Comparison of ENCODE assay signal across 8 mouse cellular contexts in genomic region chr3:153911882-153912440, GRCm38 (mm10). TPM values are rescaled to one million over a fixed set of nuclear protein-coding genes. Genes with fewer than 3 reads are reported as not detected.
DNase-seq lines count a peak whose midpoint lies in the region; ATAC-seq and TF ChIP-seq lines count a peak whose summit lies in the region.

No protein-coding gene starts in this region.

- peaks cover 28% of the 10 kb centered on the region for H3K4me1 ChIP-seq in embryonic facial prominence, embryonic 15.5 days
- H3K4me1 ChIP-seq in liver, embryonic 11.5 days (replicated peaks; ENCODE audit: control insufficient read depth, insufficient read depth, low read length), result peaks cover 35% of the 10 kb centered on the region

- intact Hi-C loops in gastrocnemius, adult 2 months (cut with DNase I), result loop anchor here (1.0 kb wide), 1 partner anchor 32 kb away; the partner anchor contains the start of gene Acadm

- H3K9me3 ChIP-seq in embryonic facial prominence, embryonic 15.5 days (replicated peaks), result no peaks in the 10 kb centered on the region
- no peaks in the 10 kb centered on the region for H3K9me3 ChIP-seq in liver, embryonic 11.5 days (ENCODE audit: control insufficient read depth, low read length)

- no peaks in the 10 kb centered on the region for H3K27me3 ChIP-seq in embryonic facial prominence, embryonic 15.5 days
- no peaks in the 10 kb centered on the region for H3K27me3 ChIP-seq in liver, embryonic 11.5 days (replicated peaks; ENCODE audit: control insufficient read depth, insufficient read depth, low read length)

- no peak for DNase-seq in gastrocnemius, adult 2 months
- no peak for DNase-seq in gastrocnemius, adult 18-20 months (ENCODE audit: low spot score)
- DNase-seq in 3T3-L1 (ENCODE audit: low read depth, low spot score), result peak; percentile 37
- no peak for DNase-seq in liver, embryonic 11.5 days (ENCODE audit: low spot score)
- no peak for DNase-seq in adrenal gland, adult 8-10 months
- no peak for DNase-seq in gastrocnemius, postnatal 10 days
- DNase-seq in T-cell, adult 2 months (ENCODE audit: low spot score), result no peak

- peak overlapping the region; percentile 74 for H3K4me2 ChIP-seq in embryonic facial prominence, embryonic 15.5 days (replicated peaks)
- peak overlapping the region; percentile 92 for H3K4me2 ChIP-seq in liver, embryonic 11.5 days

- no peak for ATAC-seq in embryonic facial prominence, embryonic 15.5 days (ENCODE audit: insufficient number of reproducible peaks, low FRiP score, low TSS enrichment, low read depth)
- ATAC-seq in liver, embryonic 11.5 days (replicated peaks; ENCODE audit: low FRiP score), result no peak

- peak overlapping the region; percentile 93 for H3K9ac ChIP-seq in embryonic facial prominence, embryonic 15.5 days
- H3K9ac ChIP-seq in liver, embryonic 11.5 days (ENCODE audit: low read depth, low read length), result peak overlapping the region; percentile 100

- peak overlapping the region; percentile 97 for H3K4me3 ChIP-seq in gastrocnemius, adult 2 months
- peak overlapping the region; percentile 90 for H3K4me3 ChIP-seq in embryonic facial prominence, embryonic 15.5 days (replicated peaks)
- H3K4me3 ChIP-seq in liver, embryonic 11.5 days (ENCODE audit: low read depth, low read length), result peak overlapping the region; percentile 90

- no peak for TF ChIP-seq CTCF in gastrocnemius, adult 2 months (IDR thresholded peaks at IDR 0.05)

- H3K36me3 ChIP-seq in embryonic facial prominence, embryonic 15.5 days, result peaks cover 42% of the 10 kb centered on the region
- peaks cover 41% of the 10 kb centered on the region for H3K36me3 ChIP-seq in liver, embryonic 11.5 days (ENCODE audit: control insufficient read depth, insufficient read depth, low read length)

- whole genome bisulfite sequencing in embryonic facial prominence, embryonic 15.5 days, result 3% methylated on average over 12 of the region's 12 CpGs
- WGBS in liver, embryonic 11.5 days, result 1% methylated on average over 12 of the region's 12 CpGs

- peak overlapping the region; percentile 98 for H3K27ac ChIP-seq in gastrocnemius, adult 2 months
- peak overlapping the region; percentile 89 for H3K27ac ChIP-seq in embryonic facial prominence, embryonic 15.5 days (replicated peaks)
- peak overlapping the region; percentile 95 for H3K27ac ChIP-seq in liver, embryonic 11.5 days (ENCODE audit: low read depth, low read length)

RNA-seq across cellular contexts. Expression of gene Rabggtb, which starts 0.8 kb away (rescaled TPM):
- 10 to 100 TPM; 63.7 to 65.2 TPM for total RNA-seq in gastrocnemius, adult 2 months (2021)
- 10 to 100 TPM; 51.9 to 61.6 TPM for total RNA-seq in gastrocnemius, adult 18-20 months (2021)
- 46.5 and 51.4 TPM in 2 replicates for polyA plus RNA-seq in embryonic facial prominence, embryonic 15.5 days (2015; fragmentation: Nextera tagmentation; extraction: Ambion mirVana)
- polyA plus RNA-seq in liver, embryonic 11.5 days (2014; fragmentation: Nextera tagmentation; extraction: Ambion mirVana), result 86.9 and 95.9 TPM in 2 replicates
- total RNA-seq in adrenal gland, adult 8-10 months (2022), result 10 to 100 TPM; 74.0 to 84.6 (median 78.7) TPM
- 10 to 100 TPM; 67.0 to 72.3 TPM for total RNA-seq in gastrocnemius, postnatal 10 days (2021)

RNA-seq across cellular contexts. Expression of gene Msh4, which starts 6.0 kb away (rescaled TPM):
- under 1 TPM in 1 of 2 experiments, not detected in 1; 0.10 TPM for total RNA-seq in gastrocnemius, adult 2 months (2021)
- total RNA-seq in gastrocnemius, adult 18-20 months (2021), result under 1 TPM in 1 of 2 experiments, not detected in 1; 0.09 TPM
- polyA plus RNA-seq in embryonic facial prominence, embryonic 15.5 days (2015; fragmentation: Nextera tagmentation; extraction: Ambion mirVana), result 0.09 and 0.15 TPM in 2 replicates
- 0.09 and 0.11 TPM in 2 replicates for polyA plus RNA-seq in liver, embryonic 11.5 days (2014; fragmentation: Nextera tagmentation; extraction: Ambion mirVana)
- total RNA-seq in adrenal gland, adult 8-10 months (2022), result under 1 TPM; 0.07 to 0.62 (median 0.16) TPM
- total RNA-seq in gastrocnemius, postnatal 10 days (2021), result under 1 TPM; 0.16 to 0.25 TPM

RNA-seq across cellular contexts. Expression of gene Acadm, which starts 32.5 kb away (rescaled TPM):
- total RNA-seq in gastrocnemius, adult 2 months (2021), result 100 to 1,000 TPM; 288 to 531 TPM
- total RNA-seq in gastrocnemius, adult 18-20 months (2021), result 100 to 1,000 TPM; 316 to 427 TPM
- 71.2 and 76.8 TPM in 2 replicates for polyA plus RNA-seq in embryonic facial prominence, embryonic 15.5 days (2015; fragmentation: Nextera tagmentation; extraction: Ambion mirVana)
- polyA plus RNA-seq in liver, embryonic 11.5 days (2014; fragmentation: Nextera tagmentation; extraction: Ambion mirVana), result 68.9 and 75.3 TPM in 2 replicates
- total RNA-seq in adrenal gland, adult 8-10 months (2022), result 100 to 1,000 TPM; 446 to 580 (median 575) TPM
- 100 to 1,000 TPM; 248 to 275 TPM for total RNA-seq in gastrocnemius, postnatal 10 days (2021)
